Mouse (Mus musculus) stomach, embryonic 14.5 days (tissue): ENCODE data around the gene Sbno1. TPM values are rescaled to one million over a fixed set of nuclear protein-coding genes. Genes with fewer than 3 reads are reported as not detected.
A peak's percentile ranks its signal among the peaks of the same experiment; 100 is the strongest.

Source experiments
- ATAC-seq: fragments of 200-750 bp; cut with Nextera tagmentation; 2 replicates; pipeline ENCODE4 v1.8.0; 2017; ENCODE audit warnings: low read depth, moderate TSS enrichment; ENCODE audit not compliant: insufficient number of reproducible peaks, insufficient read depth, low FRiP score
- H3K27ac ChIP-seq: fragments of 300-500 bp; sonication (generic); 2 replicates; pipeline ENCODE4 v1.5.1; 2014; ENCODE audit warnings: mild to moderate bottlenecking, low read length, moderate library complexity, mixed read lengths
- H3K27me3 ChIP-seq: fragments of 300-500 bp; sonication (generic); 2 replicates; pipeline ENCODE4 v1.6.1; 2014; ENCODE audit warnings: low read length, control low read depth, mixed read lengths; ENCODE audit not compliant: control insufficient read depth, insufficient read depth
- H3K36me3 ChIP-seq: fragments of 300-500 bp; sonication (generic); 2 replicates; pipeline ENCODE4 v1.6.1; 2014; ENCODE audit warnings: mild to moderate bottlenecking, control low read depth, low read length, moderate library complexity, mixed read lengths; ENCODE audit not compliant: control insufficient read depth, insufficient read depth
- H3K4me1 ChIP-seq: fragments of 300-500 bp; sonication (generic); 2 replicates; pipeline ENCODE4 v1.6.1; 2014; ENCODE audit warnings: low read length, control low read depth, mixed read lengths; ENCODE audit not compliant: control insufficient read depth, insufficient read depth
- H3K4me2 ChIP-seq: fragments of 300-500 bp; sonication (generic); replicated peaks from 2 replicates; pipeline ENCODE4 v1.6.1; 2014; ENCODE audit warnings: low read depth, low read length, control low read depth
- H3K4me3 ChIP-seq: fragments of 300-500 bp; sonication (generic); 2 replicates; pipeline ENCODE4 v1.5.1; 2014; ENCODE audit warnings: low read depth, low read length, control low read depth
- H3K9ac ChIP-seq: fragments of 300-500 bp; sonication (generic); replicated peaks from 2 replicates; pipeline ENCODE4 v1.6.1; 2014; ENCODE audit warnings: low read depth, mild to moderate bottlenecking, control low read depth, low read length, moderate library complexity, mixed read lengths
- H3K9me3 ChIP-seq: fragments of 300-500 bp; sonication (generic); 2 replicates; pipeline ENCODE4 v1.6.1; 2016; ENCODE audit warnings: low read depth, low read length, control low read depth; ENCODE audit not compliant: control insufficient read depth
- WGBS: fragments of 180-500 bp; shearing (Covaris S2); extraction: QIAGEN DNeasy Blood & Tissue Kit; methylation state at CpG from one replicate; pipeline ENCODE4 v1.1.7; 2014; 5-methylcytosine and 5-hydroxymethylcytosine counted together
- microRNA-seq: library from miRNA; unstranded; fragments of <30 nt; microRNA quantifications from one replicate; pipeline ENCODE4, GENCODE M21; 2016
- polyA plus RNA-seq: library from polyadenylated mRNA; unstranded; fragments of >200 nt; fragmentation: Nextera tagmentation; extraction: Ambion mirVana; gene quantifications from 2 replicates; pipeline ENCODE4 v1.2.1, GENCODE M21; 2014

Gene Sbno1
- polyA plus RNA-seq, 1 experiment from 2014 or later = 104 TPM

DNA sequence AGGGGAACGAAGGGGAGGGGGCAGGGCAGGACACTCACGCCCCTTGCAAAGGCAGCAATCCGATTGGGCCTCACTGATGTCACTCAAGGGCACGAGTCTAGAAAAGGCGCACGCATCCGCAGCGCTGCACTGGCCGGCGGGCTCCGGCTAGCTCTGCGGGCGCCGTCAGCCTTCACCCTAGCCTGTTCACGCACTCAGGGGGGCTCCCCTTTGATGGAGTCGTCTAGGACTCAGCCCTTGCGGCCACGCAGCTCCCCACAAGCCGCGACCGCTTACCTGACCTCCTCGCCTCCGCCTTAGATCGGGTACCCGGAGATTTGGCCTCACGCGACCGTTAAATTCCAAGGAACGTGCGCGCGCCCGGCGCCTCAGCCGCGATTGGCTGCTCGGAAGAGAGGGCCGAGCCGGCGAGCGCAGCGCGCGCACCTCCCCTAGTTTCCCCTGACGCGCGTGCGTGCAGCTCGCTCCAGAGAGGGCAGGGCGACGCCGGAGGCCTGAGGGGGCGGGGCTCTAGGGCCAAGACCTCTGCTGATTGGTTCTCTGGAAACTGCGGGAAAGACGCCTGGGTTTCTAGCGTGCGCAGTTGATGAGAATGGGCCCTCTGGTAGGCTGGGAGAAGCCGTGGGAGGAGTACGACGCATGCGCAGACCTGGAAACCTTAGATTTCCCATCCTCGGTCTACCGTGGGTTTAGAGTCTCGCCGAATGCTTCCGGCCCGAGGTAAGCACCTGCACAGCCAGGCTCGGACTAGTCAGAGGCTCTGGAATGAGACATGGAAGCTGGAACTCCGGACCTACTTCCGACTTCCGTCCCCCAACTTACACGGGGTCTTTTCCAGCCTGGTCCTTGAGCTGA is 98.1 kb downstream of the Sbno1 start, which contains the start of the genes Mphosph9 and 2810006K23Rik:
TSS of gene Mphosph9 (minus strand) at position 463 of the 855 bp plus-strand sequence.
TSS of gene 2810006K23Rik (plus strand) at position 580 of the 855 bp plus-strand sequence.
- no peaks in the 10 kb centered on the region for H3K9me3 ChIP-seq
- peak; percentile 98 for ATAC-seq
- H3K9ac ChIP-seq = peak within 1 kb of the TSS; percentile 41
- no peaks in the 10 kb centered on the region for H3K36me3 ChIP-seq
- under 1% methylated on average over 72 of the region's 72 CpGs for WGBS
- H3K4me1 ChIP-seq = 0 out of 2 replicates have a peak, but pooled peaks cover 7% of the 10 kb centered on the region
- no peaks in the 10 kb centered on the region for H3K27me3 ChIP-seq
- peak within 1 kb of the TSS; percentile 62 for H3K4me2 ChIP-seq
- peak within 1 kb of the TSS; percentile 92 for H3K27ac ChIP-seq
- H3K4me3 ChIP-seq = peak within 1 kb of the TSS; percentile 47

DNA sequence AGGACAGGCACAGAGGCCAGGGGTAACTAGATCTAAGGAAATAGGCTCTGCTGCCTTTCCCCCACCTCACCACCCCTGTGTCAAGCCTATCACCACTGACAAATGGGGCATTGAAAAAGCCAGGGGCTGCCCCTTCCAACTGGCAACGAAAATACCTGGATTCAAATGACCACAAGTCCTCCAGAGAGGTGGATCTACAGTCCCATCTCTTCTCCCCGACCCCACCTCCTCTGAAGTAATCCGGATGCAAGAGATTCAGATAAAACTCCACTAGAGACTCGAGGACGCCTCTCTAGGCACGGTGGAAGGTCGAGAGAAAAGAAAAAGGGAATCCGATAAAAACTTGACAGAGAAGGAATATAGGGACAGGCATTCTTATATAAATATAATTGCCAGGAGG is 99.0 kb downstream of the Sbno1 start:
- WGBS = 4% methylated on average over 8 of the region's 8 CpGs
- Histone ChIP-seq H3K4me3 (peak overlapping the region; percentile 47), H3K27ac (peak overlapping the region; percentile 92; the same call in 1 of the 2 replicates), H3K27me3 (no peaks in the 10 kb centered on the region), H3K9ac (peak overlapping the region; percentile 41; the same call in 1 of the 2 replicates), H3K9me3 (no peaks in the 10 kb centered on the region), H3K36me3 (no peaks in the 10 kb centered on the region), H3K4me1 (0 out of 2 replicates have a peak, but pooled peaks cover 7% of the 10 kb centered on the region), H3K4me2 (peak overlapping the region; percentile 60)
- ATAC-seq = no peak

Small RNA genes lying within 50 kb of the gene (microRNA-seq; reads per million reads assigned to microRNA genes)
- not detected for gene Gm27486

Other genes starting within 250 kb of the Sbno1 start
- gene Pitpnm2, start 176.2 kb downstream of the Sbno1 start, polyA plus RNA-seq = 6.6 and 6.9 TPM in 2 replicates
- 18.3 and 20.2 TPM in 2 replicates for gene Mphosph9, start 98.0 kb downstream of the Sbno1 start, polyA plus RNA-seq
- gene 2810006K23Rik, start 97.9 kb downstream of the Sbno1 start, polyA plus RNA-seq = 9.1 and 10.8 TPM in 2 replicates
- gene Cdk2ap1, start 62.9 kb downstream of the Sbno1 start, polyA plus RNA-seq = 50.8 and 53.7 TPM in 2 replicates
- 52.9 and 59.8 TPM in 2 replicates for gene Kmt5a, start 13.9 kb upstream of the Sbno1 start, polyA plus RNA-seq
- gene Rilpl2, start 52.4 kb upstream of the Sbno1 start, polyA plus RNA-seq = 30.6 and 31.7 TPM in 2 replicates
- gene Snrnp35, start 57.1 kb upstream of the Sbno1 start, polyA plus RNA-seq = 11.5 and 14.2 TPM in 2 replicates
- 14.9 and 16.8 TPM in 2 replicates for gene Rilpl1, start 105.4 kb upstream of the Sbno1 start, polyA plus RNA-seq
- gene Tmed2, start 114.7 kb upstream of the Sbno1 start, polyA plus RNA-seq = 519 and 589 TPM in 2 replicates
- gene Ddx55, start 126.9 kb upstream of the Sbno1 start, polyA plus RNA-seq = 15.3 and 16.4 TPM in 2 replicates
- gene Eif2b1, start 153.1 kb upstream of the Sbno1 start, polyA plus RNA-seq = 71.2 and 78.7 TPM in 2 replicates
- gene Gtf2h3, start 153.1 kb upstream of the Sbno1 start, polyA plus RNA-seq = 72.4 and 73.6 TPM in 2 replicates
- gene Atp6v0a2, start 202.6 kb upstream of the Sbno1 start, polyA plus RNA-seq = 43.0 and 44.2 TPM in 2 replicates